Mouse (Mus musculus): ENCODE results near the gene Usp35. TPM values are rescaled to one million over a fixed set of nuclear protein-coding genes. Genes with fewer than 3 reads are reported as not detected.

Usp35 gene
- 10 to 100 TPM; 14.3 to 14.6 TPM for total RNA-seq (2021)
- long read RNA-seq, experiment 1, full-length matches to known transcripts: 2 of 13 reads
- long read RNA-seq, experiment 1, partial matches to known transcripts: 10 of 13 reads
- long read RNA-seq, experiment 1, other reads (novel, unspliced or antisense): 1 of 13 reads
- long read RNA-seq, experiment 2, full-length matches to known transcripts: 5 of 14 reads
- long read RNA-seq, experiment 2, partial matches to known transcripts: 9 of 14 reads
- long read RNA-seq, experiment 2, other reads (novel, unspliced or antisense): 0 of 14 reads

- DNase-seq (ENCODE audit: low spot score in 2 of 2): peak; percentile 95 to 97
- peak within 1 kb of the TSS; percentile 95 for H3K27ac ChIP-seq
- H3K4me3 ChIP-seq: peak within 1 kb of the TSS; percentile 72
- TF ChIP-seq CTCF (conservative IDR thresholded peaks at IDR 0.05): peak; percentile 65
Observed at GRCm38 (mm10) chr7:97331726-97332666, at the start of gene Usp35, which contains the start of gene Kctd21. Gene Usp35 (minus strand): TSS chr7:97332020. Gene Kctd21 (plus strand): TSS chr7:97332327.

DNA sequence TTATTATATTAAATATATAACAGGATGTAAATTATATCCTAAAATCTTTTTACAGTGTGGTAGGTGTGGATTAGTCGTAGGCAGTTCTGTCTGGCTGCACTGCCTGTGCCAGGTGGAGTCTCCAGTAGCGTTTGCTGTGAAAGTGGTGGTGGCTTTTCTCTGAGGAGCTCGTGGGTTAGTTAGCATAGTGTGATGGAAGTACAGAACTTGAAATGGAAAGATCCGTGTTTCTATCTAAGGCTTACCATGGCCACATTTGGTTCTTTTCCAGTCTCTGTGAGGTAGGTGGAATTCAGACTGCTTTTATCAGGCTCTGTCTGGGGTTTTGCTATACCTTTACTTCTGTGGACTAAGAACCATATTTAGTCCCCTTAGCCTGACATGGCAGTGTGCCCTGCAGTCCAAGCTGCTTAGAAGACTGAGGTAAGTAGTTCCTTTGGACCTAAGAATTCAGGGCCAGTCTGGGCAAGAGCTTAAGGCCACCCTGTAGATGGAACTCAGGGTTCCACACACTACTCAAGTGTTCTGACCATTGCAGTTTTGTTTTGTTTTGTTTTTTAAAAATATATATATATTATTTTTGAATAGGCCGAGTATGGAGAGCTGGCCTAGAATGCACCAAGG is 48.8 kb upstream of the Usp35 start:
- H3K27ac ChIP-seq: no peak overlapping the region
- no peak for DNase-seq (ENCODE audit: low spot score in 2 of 2)
- H3K4me3 ChIP-seq: no peak overlapping the region
- TF ChIP-seq CTCF (conservative IDR thresholded peaks at IDR 0.05): no peak

DNA sequence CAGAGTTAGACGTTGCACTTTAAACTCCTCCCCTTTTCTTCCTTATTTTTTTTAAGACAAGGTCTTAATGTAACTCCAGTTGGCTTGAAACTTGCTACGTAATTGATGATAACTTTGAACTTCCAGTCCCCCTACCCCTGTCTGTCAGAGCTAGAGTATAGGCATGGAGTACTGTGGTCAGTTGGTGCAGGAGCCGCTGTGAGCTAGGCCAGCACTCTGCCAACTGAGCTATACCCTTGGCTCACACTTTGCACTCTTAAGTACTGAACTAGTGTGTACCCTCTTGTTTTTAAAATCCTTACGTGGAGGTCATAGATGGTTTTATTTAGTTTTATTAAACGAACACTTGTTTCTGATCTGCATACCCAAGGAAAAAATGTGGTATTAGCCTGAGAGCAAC is 47.5 kb upstream of the Usp35 start:
- Histone ChIP-seq H3K4me3 (no peak overlapping the region), H3K27ac (no peak overlapping the region)
- no peak for DNase-seq (ENCODE audit: low spot score in 2 of 2)
- TF ChIP-seq CTCF (conservative IDR thresholded peaks at IDR 0.05): no peak

GRCm38 (mm10) chr7:97375906-97376305 is 44.1 kb upstream of the Usp35 start:
- H3K27ac ChIP-seq: no peak overlapping the region

GRCm38 (mm10) chr7:97375101-97375500 is 43.3 kb upstream of the Usp35 start:
- DNase-seq (ENCODE audit: low spot score in 2 of 2): no peak
- no peak overlapping the region for H3K4me3 ChIP-seq
- no peak for TF ChIP-seq CTCF (conservative IDR thresholded peaks at IDR 0.05)
- no peak overlapping the region for H3K27ac ChIP-seq

More at GRCm38 (mm10) chr7:97375906-97376305, 44.1 kb upstream of the Usp35 start:
- no peak for DNase-seq (ENCODE audit: low spot score in 2 of 2)
- H3K4me3 ChIP-seq: no peak overlapping the region
- TF ChIP-seq CTCF (conservative IDR thresholded peaks at IDR 0.05): no peak

GRCm38 (mm10) chr7:97365887-97366286 is 34.1 kb upstream of the Usp35 start:
- no peak overlapping the region for H3K27ac ChIP-seq
- DNase-seq (ENCODE audit: low spot score in 2 of 2): no peak
- no peak for TF ChIP-seq CTCF (conservative IDR thresholded peaks at IDR 0.05)
- no peak overlapping the region for H3K4me3 ChIP-seq

GRCm38 (mm10) chr7:97361467-97361866 is 29.6 kb upstream of the Usp35 start:
- TF ChIP-seq CTCF (conservative IDR thresholded peaks at IDR 0.05): peak; percentile 83
- H3K4me3 ChIP-seq: no peak overlapping the region
- no peak for DNase-seq (ENCODE audit: low spot score in 2 of 2)
- no peak overlapping the region for H3K27ac ChIP-seq

DNA sequence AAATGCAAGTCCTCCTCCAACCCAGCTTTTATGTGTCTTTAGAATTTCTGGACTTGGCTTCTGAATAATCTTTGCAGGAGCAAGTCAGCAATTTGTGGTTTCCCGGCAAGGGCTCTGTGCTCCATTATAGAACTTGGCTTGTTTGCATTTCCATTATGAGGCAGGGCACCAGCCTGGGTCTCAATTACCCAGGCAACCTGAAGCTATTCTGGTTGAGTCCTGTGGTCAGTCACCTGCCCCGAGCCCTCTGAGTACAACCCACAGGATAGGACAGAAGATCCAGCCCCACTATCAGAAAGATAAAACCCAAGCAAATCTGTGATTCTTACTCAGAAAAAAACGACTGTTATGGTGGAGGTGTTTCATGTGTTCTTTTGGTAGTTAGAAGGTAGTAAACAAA is 29.1 kb upstream of the Usp35 start:
- no peak for DNase-seq (ENCODE audit: low spot score in 2 of 2)
- TF ChIP-seq CTCF (conservative IDR thresholded peaks at IDR 0.05): no peak
- H3K27ac ChIP-seq: no peak overlapping the region

DNA sequence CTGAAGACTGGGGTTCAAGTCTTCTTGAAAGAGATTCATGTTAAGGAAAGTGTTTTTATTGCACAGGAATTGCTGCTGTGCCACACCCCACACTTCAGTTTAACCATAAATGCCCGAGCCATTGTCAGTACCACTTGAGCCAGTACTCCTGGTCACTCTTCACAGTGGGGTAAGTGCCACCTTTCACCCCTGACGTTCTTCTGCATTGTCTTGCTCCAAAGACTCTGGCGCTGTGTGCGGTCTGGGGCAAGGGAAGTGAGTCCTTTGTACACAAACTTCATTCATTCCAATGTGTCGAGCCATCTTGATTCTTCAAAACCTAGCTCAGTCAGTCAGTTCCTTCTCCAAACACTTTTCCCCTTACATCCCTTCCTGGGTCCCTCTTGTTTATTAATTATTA is 28.3 kb upstream of the Usp35 start:
- no peak for DNase-seq (ENCODE audit: low spot score in 2 of 2)
- Histone ChIP-seq H3K27ac (no peak overlapping the region), H3K4me3 (no peak overlapping the region)
- no peak for TF ChIP-seq CTCF (conservative IDR thresholded peaks at IDR 0.05)

More for the DNA sequence above, 29.1 kb upstream of the Usp35 start:
- no peak overlapping the region for H3K4me3 ChIP-seq

DNA sequence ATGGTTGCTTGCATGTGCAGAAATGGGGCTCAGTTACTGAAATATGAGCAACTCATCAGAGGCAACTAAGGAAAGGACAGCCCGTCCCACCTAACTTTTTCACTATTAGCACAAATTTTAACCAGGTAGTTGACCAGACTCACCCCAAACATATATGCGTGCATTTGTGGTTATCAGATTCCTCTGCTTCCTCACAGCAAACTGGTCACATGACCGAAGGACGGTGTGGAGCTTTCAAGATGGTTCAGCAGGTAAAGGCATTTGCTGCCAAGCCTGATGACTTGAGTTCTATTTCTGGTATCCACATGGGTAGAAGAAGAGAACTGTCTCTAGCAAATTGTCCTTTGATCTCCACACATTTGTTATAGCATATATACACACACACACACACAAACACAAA is 26.5 kb upstream of the Usp35 start:
- DNase-seq (ENCODE audit: low spot score in 2 of 2): no peak

DNA sequence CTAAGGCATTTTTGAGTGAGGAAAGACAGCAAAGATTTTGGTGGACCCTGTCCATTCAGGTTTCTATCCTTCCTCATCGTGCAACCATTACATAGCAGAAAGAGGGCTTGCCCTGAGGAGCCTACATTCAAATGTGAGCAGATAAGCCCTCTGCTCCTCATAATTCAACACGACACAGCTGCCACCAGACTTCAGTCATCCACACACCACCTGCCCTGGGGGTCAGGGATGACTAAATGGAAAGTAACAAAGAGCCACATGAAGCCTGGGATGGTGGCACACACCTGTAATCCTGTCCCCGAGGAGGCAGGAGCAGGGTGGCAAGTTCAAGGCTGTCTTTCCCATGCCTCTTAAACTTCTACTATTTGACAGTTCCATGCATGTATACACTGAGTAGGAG is 26.0 kb upstream of the Usp35 start:
- no peak for TF ChIP-seq CTCF (conservative IDR thresholded peaks at IDR 0.05)
- DNase-seq (ENCODE audit: low spot score in 2 of 2): no peak
- Histone ChIP-seq H3K27ac (peak overlapping the region; percentile 82; the same call in 1 of the 2 replicates), H3K4me3 (no peak overlapping the region)

More for the DNA sequence above, 26.5 kb upstream of the Usp35 start:
- Histone ChIP-seq H3K27ac (no peak overlapping the region), H3K4me3 (no peak overlapping the region)
- TF ChIP-seq CTCF (conservative IDR thresholded peaks at IDR 0.05): no peak

GRCm38 (mm10) chr7:97356875-97357276 is 25.1 kb upstream of the Usp35 start:
- H3K4me3 ChIP-seq: no peak overlapping the region
- DNase-seq (ENCODE audit: low spot score in 2 of 2): peak in 1 of 2 experiments; percentile 55
- peak overlapping the region; percentile 82 for H3K27ac ChIP-seq
- TF ChIP-seq CTCF (conservative IDR thresholded peaks at IDR 0.05): peak; percentile 27

- Histone ChIP-seq H3K4me3 (no peak overlapping the region), H3K27ac (peak overlapping the region; percentile 82)
- DNase-seq (ENCODE audit: low spot score in 2 of 2): no peak
- TF ChIP-seq CTCF (conservative IDR thresholded peaks at IDR 0.05): no peak
Observed at GRCm38 (mm10) chr7:97356253-97356652, 24.4 kb upstream of the Usp35 start.

Measured in layer of hippocampus, adult 2 months (tissue).